Mouse (Mus musculus) MEL (cell line): ENCODE results near the gene Emg1.

Source experiments
- CTCF ChIP-seq, 3 experiments: IDR thresholded peaks in 2 of 3; conservative IDR thresholded peaks in 1 of 3; 2 replicates each; pipeline ENCODE4 v1.5.1; 2011 to 2012; ENCODE audit warnings: low read length in 3 of 3, low read depth in 2 of 3, mild to moderate bottlenecking in 2 of 3, improper control_type of control experiment in 1 of 3, inconsistent platforms in 1 of 3, mixed read lengths in 1 of 3, moderate library complexity in 1 of 3; ENCODE audit not compliant: control insufficient read depth in 1 of 3, insufficient read depth in 1 of 3, poor library complexity in 1 of 3, severe bottlenecking in 1 of 3
- E2F4 ChIP-seq: IDR thresholded peaks from 2 replicates; pipeline ENCODE4 v1.6.1; 2011; ENCODE audit warnings: low read depth, low read length, improper control_type of control experiment, borderline replicate concordance
- EP300 ChIP-seq, 2 experiments: IDR thresholded peaks; 2 replicates each; pipeline ENCODE4 v1.6.1; 2011; ENCODE audit warnings: improper control_type of control experiment in 2 of 2, low read length in 2 of 2, low read depth in 1 of 2, mild to moderate bottlenecking in 1 of 2
- GABPA ChIP-seq: IDR thresholded peaks from 2 replicates; pipeline ENCODE4 v1.6.1; 2012; ENCODE audit warnings: low read depth, mild to moderate bottlenecking, inconsistent platforms, low read length, improper control_type of control experiment, moderate library complexity
- HCFC1 ChIP-seq: IDR thresholded peaks from 2 replicates; pipeline ENCODE4 v1.6.1; 2012; ENCODE audit warnings: low read depth, mild to moderate bottlenecking, inconsistent platforms, low read length, improper control_type of control experiment, moderate library complexity
- POLR2A ChIP-seq, 2 experiments: IDR thresholded peaks; 2 replicates each; pipeline ENCODE4 v1.6.1; 2011 to 2012; ENCODE audit warnings: low read length in 2 of 2, mild to moderate bottlenecking in 2 of 2, control low read depth in 1 of 2, improper control_type of control experiment in 1 of 2, low read depth in 1 of 2, moderate library complexity in 1 of 2; ENCODE audit not compliant: control insufficient read depth in 1 of 2, insufficient read depth in 1 of 2, poor library complexity in 1 of 2
- POLR2AphosphoS5 ChIP-seq: IDR thresholded peaks from 2 replicates; pipeline ENCODE4 v1.6.1; 2012; ENCODE audit warnings: low read depth, borderline replicate concordance, mild to moderate bottlenecking, inconsistent platforms, low read length, moderate library complexity, mixed read lengths
- SMC3 ChIP-seq: IDR thresholded peaks from 2 replicates; pipeline ENCODE4 v1.6.1; 2011; ENCODE audit warnings: low read depth, low read length, improper control_type of control experiment
- TCF12 ChIP-seq: IDR thresholded peaks from 2 replicates; pipeline ENCODE4 v1.6.1; 2014; ENCODE audit warnings: low read depth, mild to moderate bottlenecking, inconsistent platforms, low read length, improper control_type of control experiment, moderate library complexity
- ZNF384 ChIP-seq: IDR thresholded peaks from 2 replicates; pipeline ENCODE4 v1.6.1; 2012; ENCODE audit warnings: low read depth, mild to moderate bottlenecking, inconsistent platforms, low read length, improper control_type of control experiment

- TF ChIP-seq CTCF (IDR thresholded peaks at IDR 0.05 in 2 of 3, conservative IDR thresholded peaks at IDR 0.05 in 1 of 3; ENCODE audit: control insufficient read depth in 1 of 3, insufficient read depth in 1 of 3, low read depth in 2 of 3, low read length in 3 of 3, poor library complexity in 1 of 3, severe bottlenecking in 1 of 3), result no peak
- TF ChIP-seq E2F4, result no peak
- TF ChIP-seq TCF12, result no peak
- TF ChIP-seq POLR2AphosphoS5, result no peak
- 0 out of 4 replicates have a peak, but pooled peaks of 1 of the 2 experiments have one; percentile 19 for TF ChIP-seq POLR2A (IDR thresholded peaks at IDR 0.05; ENCODE audit: control insufficient read depth in 1 of 2, insufficient read depth in 1 of 2, low read depth in 1 of 2, low read length in 2 of 2, poor library complexity in 1 of 2)
- no peak for TF ChIP-seq GABPA
- TF ChIP-seq EP300 (IDR thresholded peaks at IDR 0.05; ENCODE audit: low read depth in 1 of 2, low read length in 2 of 2), result peak in 1 of 2 experiments; percentile 55
- no peak for TF ChIP-seq SMC3
- TF ChIP-seq HCFC1, result no peak
- TF ChIP-seq ZNF384, result no peak
Observed at GRCm38 (mm10) chr6:124661156-124661806, 50.7 kb downstream of the Emg1 start.
